Mouse (Mus musculus) lung, adult 2 months (tissue): ENCODE measurements around the gene Kank1. TPM values are rescaled to one million over a fixed set of nuclear protein-coding genes. Genes with fewer than 3 reads are reported as not detected.

Experiments
- DNase-seq: peaks from one replicate; pipeline ENCODE4 v3.0.0; 2022
- H3K4me1 ChIP-seq: fragments of 200-500 bp; 2 replicates; pipeline ENCODE4 v1.6.1; 2011; ENCODE audit warnings: low read length; ENCODE audit not compliant: control insufficient read depth, insufficient read depth
- H3K4me3 ChIP-seq: fragments of 200-500 bp; replicated peaks from 2 replicates; pipeline ENCODE3; 2011; ENCODE audit warnings: low read depth, mild to moderate bottlenecking, control low read depth, low read length; ENCODE audit errors: extremely low read depth
- CTCF ChIP-seq: fragments of 200-500 bp; IDR thresholded peaks from 2 replicates; pipeline ENCODE4 v1.5.1; 2011; ENCODE audit warnings: mild to moderate bottlenecking, low read length, control low read depth; ENCODE audit not compliant: insufficient read depth
- POLR2A ChIP-seq: fragments of 200-500 bp; IDR thresholded peaks from 2 replicates; pipeline ENCODE4 v1.6.1; 2011; ENCODE audit warnings: low read depth, mild to moderate bottlenecking, control low read depth, low read length, borderline replicate concordance; ENCODE audit errors: extremely low read depth
- WGBS: fragments of 180-500 bp; shearing (Covaris S2); methylation state at CpG from one replicate; pipeline ENCODE4 v1.1.7; 2018; 5-methylcytosine and 5-hydroxymethylcytosine counted together
- polyA plus RNA-seq: library from polyadenylated mRNA; depleted of rRNA; stranded (reverse); fragments of >200 nt; gene quantifications from 2 replicates; pipeline ENCODE4 v1.2.3, GENCODE M21; 2012

The Kank1 gene
- polyA plus RNA-seq, 1 experiment: 38.2 TPM

GRCm38 (mm10) chr19:25221964-25222640 lies 14.7 kb upstream of the Kank1 start:
- TF ChIP-seq POLR2A: no peak
- TF ChIP-seq CTCF: no peak
- Histone ChIP-seq H3K4me3 (no peak overlapping the region), H3K4me1 (no peaks in the 10 kb centered on the region)
- WGBS: 60% methylated on average over 9 of the region's 9 CpGs
- DNase-seq: no peak

- TF ChIP-seq CTCF (no peak), POLR2A (no peak)
These were observed 6.5 kb upstream of the Kank1 start for GRCm38 (mm10) chr19:25230058-25230974.

GRCm38 (mm10) chr19:25230975-25231334 lies 5.8 kb upstream of the Kank1 start:
- H3K4me3 ChIP-seq: no peak overlapping the region
- no peak for TF ChIP-seq CTCF
- TF ChIP-seq POLR2A: no peak
- DNase-seq: no peak
- H3K4me1 ChIP-seq: peaks cover 2% of the 10 kb centered on the region; the same call in 1 of the 2 replicates
- 82% methylated on average over 4 of the region's 4 CpGs for WGBS

More at GRCm38 (mm10) chr19:25230058-25230974, 6.5 kb upstream of the Kank1 start:
- peaks cover 2% of the 10 kb centered on the region; the same call in 1 of the 2 replicates for H3K4me1 ChIP-seq
- H3K4me3 ChIP-seq: no peak overlapping the region
- no peak for DNase-seq
- WGBS: 82% methylated on average over 4 of the region's 4 CpGs

- 52% methylated on average over 10 of the region's 10 CpGs for WGBS
- no peak for DNase-seq
- H3K4me3 ChIP-seq: no peak overlapping the region
- peaks cover 2% of the 10 kb centered on the region for H3K4me1 ChIP-seq
- TF ChIP-seq CTCF (no peak), POLR2A (no peak)
These were observed 4.7 kb upstream of the Kank1 start for GRCm38 (mm10) chr19:25232032-25232431.

- TF ChIP-seq CTCF: no peak
- TF ChIP-seq POLR2A: no peak
- Histone ChIP-seq H3K4me1 (no peaks in the 10 kb centered on the region; the same call in 1 of the 2 replicates), H3K4me3 (peak overlapping the region; percentile 67)
- peak; percentile 25 for DNase-seq
- 2% methylated on average over 35 of the region's 35 CpGs for WGBS
These were observed 791 bp downstream of the Kank1 start for GRCm38 (mm10) chr19:25237492-25238040.

GRCm38 (mm10) chr19:25238121-25238520 lies 1.3 kb downstream of the Kank1 start:
- Histone ChIP-seq H3K4me1 (no peaks in the 10 kb centered on the region; the same call in 1 of the 2 replicates), H3K4me3 (no peak overlapping the region)
- 10% methylated on average over 13 of the region's 13 CpGs for WGBS
- TF ChIP-seq POLR2A (no peak), CTCF (no peak)
- no peak for DNase-seq

- no peak for DNase-seq
- WGBS: 63% methylated on average over 4 of the region's 4 CpGs
- TF ChIP-seq POLR2A: no peak
- TF ChIP-seq CTCF: no peak
- Histone ChIP-seq H3K4me3 (no peak overlapping the region), H3K4me1 (no peaks in the 10 kb centered on the region)
These were observed 6.8 kb downstream of the Kank1 start for GRCm38 (mm10) chr19:25243566-25243965.

- Histone ChIP-seq H3K4me3 (no peak overlapping the region), H3K4me1 (no peaks in the 10 kb centered on the region)
- WGBS: 91% methylated on average over 8 of the region's 8 CpGs
- DNase-seq: no peak
- no peak for TF ChIP-seq CTCF
- no peak for TF ChIP-seq POLR2A
These were observed 9.3 kb downstream of the Kank1 start for GRCm38 (mm10) chr19:25246062-25246461.

- DNase-seq: no peak
- no peak overlapping the region for H3K4me3 ChIP-seq
- 61% methylated on average over 14 of the region's 14 CpGs for WGBS
- TF ChIP-seq POLR2A (no peak), CTCF (no peak)
- no peaks in the 10 kb centered on the region for H3K4me1 ChIP-seq
These were observed 11.2 kb downstream of the Kank1 start for GRCm38 (mm10) chr19:25247858-25248552.
